Mouse (Mus musculus) spleen, adult 12 weeks (tissue): ENCODE data around the gene Lrrtm4.

ENCODE experiments used
- DNase-seq: peaks from one replicate; pipeline ENCODE4 v3.0.0; 2022; ENCODE audit warnings: low spot score

The Lrrtm4 gene

DNA sequence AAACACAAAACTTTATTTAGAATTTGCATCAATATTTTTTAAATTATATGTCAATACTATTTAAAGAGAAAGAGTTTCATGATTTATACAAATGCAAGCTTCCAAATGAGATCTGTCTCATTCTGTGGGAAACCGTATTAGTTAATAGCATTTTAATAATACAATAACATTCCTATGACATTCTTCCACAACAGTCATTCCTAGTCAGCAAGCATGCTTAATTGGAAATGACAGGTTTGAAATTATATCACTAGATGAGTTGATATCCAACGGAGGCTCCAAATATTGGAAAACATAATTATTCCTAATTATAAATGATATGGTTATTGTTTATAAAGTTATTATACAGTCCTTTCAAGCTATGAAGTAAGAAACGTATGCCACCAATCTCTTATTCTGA is 714.7 kb downstream of the Lrrtm4 start:
- DNase-seq: no peak

DNA sequence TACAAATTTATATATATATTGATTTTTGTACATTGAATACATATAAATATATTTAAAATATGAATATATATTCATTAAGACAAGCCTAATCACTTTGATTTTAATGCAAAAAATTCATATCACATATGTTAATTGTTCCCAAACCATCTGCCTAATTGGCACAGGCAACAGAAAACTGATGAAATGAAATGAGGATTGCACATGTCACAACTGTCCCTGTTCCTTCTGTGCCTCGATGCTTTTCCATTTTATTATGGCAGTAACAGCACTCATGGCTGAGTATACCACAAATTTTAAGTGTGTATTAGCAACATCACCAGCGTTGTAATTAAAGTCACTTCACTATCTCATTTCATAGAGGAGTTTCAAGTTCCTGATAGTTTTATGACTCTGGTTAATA is 732.1 kb downstream of the Lrrtm4 start:
- no peak for DNase-seq

DNA sequence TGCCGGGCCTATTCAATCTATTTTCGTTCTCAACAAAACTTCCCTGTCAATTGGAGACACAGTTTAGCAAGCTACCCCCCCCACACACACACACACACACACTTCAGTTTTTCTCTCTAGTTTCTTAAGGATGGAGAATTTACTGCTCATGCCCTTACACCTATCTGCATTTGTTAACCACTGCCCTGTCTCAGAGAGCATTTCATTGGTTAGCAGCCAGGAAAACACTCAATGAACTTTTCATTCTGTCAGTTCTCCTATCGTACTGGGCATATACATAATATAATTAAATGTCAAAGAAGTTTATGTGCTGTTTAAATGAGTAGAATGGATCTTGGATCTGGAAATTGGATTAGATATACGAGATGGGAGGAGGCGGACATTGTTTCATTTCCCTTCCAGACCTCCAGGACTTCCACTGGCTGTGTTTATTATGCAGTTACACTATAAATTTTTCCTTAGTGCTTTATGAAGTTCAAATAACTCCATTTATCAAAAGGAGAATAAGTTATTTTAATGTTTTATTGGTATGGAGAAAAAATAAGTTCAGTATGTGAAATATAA is 742.0 kb downstream of the Lrrtm4 start:
- no peak for DNase-seq

DNA sequence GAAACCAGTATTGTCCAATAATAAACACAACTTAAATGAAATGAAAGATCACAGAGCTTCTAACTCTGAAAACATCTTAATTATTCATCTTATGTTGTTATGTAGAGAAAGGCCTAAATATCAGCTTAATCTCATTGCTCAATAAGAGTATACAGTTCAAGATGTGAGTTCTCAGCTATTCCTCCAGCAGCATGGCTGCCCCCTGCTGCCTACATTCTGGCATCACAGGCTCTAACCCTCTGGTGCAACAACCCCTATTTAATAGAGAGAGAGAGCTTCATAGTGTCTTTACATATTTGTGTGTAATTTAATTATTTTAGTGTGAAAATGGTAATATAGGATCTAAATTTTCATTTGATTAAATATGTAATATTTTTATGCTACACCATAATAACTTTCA is 767.6 kb downstream of the Lrrtm4 start:
- no peak for DNase-seq

DNA sequence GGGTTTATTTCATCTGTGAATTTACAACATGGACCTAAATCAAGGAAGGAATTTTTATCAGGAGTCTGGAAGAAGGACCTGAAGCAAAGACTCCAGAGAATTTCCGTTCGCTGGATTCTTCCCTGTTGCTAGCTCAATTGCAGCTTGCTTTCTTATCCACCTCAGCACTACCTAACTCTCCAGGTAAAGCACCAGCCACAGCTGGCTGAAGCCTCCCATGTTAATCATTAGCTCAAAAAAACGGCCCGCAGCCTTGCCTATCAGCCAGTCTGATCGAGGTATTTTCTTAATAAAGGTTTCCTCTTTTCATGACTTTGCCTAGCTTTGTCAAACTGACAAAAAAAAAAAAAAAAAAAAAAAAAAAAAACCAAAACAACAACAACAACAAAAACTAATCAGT is 805.1 kb downstream of the Lrrtm4 start:
- no peak for DNase-seq

DNA sequence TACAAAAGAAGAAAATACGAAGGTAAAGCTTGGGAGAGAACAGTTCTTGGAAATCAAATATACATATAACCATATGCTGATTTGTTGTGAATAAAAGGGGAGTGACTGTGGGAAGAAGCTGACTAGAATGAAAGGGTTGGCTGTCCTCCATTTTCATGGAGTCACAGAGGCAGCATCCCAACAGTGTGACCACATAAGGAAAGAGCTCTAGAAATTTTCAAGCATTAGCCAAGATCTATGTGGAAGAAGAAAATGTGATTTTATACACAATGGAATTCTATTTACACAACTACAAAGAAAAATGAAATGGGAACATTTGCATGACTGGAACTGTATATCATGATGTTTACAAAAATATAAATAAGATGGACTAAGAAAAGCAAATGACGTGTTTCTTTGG is 821.1 kb downstream of the Lrrtm4 start:
- DNase-seq: no peak

DNA sequence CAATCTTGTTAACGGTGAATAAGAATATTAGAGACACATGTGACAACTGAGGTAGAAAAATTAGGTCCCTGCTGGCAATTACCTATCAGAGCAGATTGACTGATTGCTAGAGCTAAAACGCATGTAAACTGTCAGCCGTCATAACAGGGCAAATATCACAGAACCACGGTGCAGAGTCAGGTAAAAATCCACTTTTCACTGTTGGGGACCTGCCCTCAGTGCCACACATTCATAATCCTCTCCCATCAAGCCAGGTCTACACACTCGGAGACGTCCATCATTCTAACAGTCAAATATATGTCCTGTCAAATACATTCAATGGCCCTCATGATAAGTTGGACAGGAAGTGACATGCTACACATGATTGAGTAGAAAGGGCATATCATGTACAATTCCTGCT is 826.6 kb downstream of the Lrrtm4 start:
- no peak for DNase-seq

DNA sequence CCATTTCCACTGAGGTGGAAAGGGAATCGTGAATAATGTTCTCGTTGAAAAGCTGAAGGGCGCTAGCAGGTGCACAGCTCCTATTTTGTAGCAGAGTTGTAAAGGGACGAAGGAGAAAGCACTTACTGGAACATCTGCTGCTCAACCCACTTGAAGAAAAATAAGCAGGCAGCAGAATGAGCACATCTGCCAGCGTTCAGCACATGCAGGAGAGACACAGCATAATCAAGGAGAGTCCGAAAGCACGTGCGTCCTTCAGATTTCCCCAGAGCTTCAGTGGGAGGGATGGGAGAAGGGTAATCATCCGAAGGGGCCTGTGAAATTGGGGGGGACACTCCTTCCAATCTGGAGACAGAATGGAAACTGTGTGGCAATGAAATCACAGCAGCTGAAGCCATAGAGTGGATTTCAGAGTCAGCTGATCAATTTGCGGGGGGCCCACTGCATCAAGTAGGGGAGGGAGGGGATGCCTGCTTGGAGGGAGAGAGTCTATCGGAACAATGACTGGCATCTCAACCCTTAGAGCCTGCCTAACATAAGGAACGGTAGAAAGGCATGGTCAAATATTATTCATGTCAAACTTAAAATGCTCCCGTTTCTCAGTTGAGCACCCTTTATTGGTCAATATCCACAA is 838.4 kb downstream of the Lrrtm4 start:
- DNase-seq: no peak
